Mouse (Mus musculus) skeletal muscle tissue, postnatal 0 days (tissue): ENCODE results near the gene Hist1h2bn. TPM values are rescaled to one million over a fixed set of nuclear protein-coding genes. Genes with fewer than 3 reads are reported as not detected.

Experiments
- microRNA-seq, 2 experiments: library from miRNA; unstranded; fragments of <30 nt; microRNA quantifications; one replicate each; pipeline ENCODE4; 2016
- polyA plus RNA-seq: library from polyadenylated mRNA; unstranded; fragments of >200 nt; fragmentation: Nextera tagmentation; extraction: Ambion mirVana; gene quantifications from 2 replicates; pipeline ENCODE4 v1.2.1, GENCODE M21; 2015

Gene Hist1h2bn
- 0.77 and 1.4 TPM in 2 replicates for polyA plus RNA-seq

DNA sequence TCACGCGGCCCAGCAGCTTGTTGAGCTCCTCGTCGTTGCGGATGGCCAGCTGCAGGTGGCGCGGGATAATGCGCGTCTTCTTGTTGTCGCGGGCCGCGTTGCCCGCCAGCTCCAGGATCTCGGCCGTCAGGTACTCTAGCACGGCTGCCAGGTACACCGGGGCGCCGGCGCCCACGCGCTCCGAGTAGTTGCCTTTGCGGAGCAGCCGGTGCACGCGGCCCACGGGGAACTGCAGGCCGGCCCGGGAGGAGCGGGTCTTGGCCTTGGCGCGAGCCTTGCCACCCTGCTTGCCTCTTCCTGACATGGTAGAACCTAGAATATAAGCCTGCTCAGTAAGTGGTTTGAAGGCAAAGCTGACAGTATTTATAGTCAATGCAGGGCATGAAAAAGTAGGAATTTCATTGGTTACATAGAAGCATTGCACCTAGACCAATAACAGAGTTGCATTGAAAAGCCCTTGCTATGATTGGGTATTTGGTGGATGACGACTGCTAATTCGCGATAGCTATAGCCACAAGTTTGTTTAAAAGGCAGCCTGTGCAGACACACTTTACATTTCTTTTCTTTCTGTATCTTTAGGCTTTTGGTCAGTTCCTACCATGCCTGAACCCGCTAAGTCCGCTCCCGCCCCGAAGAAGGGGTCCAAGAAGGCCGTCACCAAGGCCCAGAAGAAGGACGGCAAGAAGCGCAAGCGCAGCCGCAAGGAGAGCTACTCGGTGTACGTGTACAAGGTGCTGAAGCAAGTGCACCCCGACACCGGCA, at the start of gene Hist1h2bn, which contains the start of gene Hist1h2ak:
Gene Hist1h2bn, plus strand, starts transcription at position 600 of the 762 bp plus-strand sequence.
Gene Hist1h2ak, minus strand, starts transcription at position 304 of the 762 bp plus-strand sequence.

DNA sequence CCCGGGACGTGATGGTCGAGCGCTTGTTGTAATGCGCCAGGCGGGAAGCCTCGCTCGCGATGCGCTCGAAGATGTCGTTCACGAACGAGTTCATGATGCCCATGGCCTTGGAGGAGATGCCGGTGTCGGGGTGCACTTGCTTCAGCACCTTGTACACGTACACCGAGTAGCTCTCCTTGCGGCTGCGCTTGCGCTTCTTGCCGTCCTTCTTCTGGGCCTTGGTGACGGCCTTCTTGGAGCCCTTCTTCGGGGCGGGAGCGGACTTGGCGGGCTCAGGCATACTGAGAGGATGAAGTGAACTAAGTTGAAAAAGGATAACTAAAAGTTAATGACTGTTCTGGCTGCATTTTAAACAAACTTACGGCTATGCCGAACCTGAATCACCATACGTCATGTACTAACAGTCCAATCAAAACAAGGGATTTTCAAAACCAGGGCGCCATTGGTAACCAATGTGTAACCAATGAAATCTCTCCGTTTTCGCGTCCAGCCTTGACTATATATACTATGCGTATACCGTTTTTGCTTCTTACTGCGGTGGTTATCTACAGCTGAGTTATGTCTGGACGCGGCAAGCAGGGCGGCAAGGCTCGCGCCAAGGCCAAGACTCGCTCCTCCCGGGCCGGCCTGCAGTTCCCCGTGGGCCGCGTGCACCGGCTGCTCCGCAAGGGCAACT, 37.9 kb upstream of the Hist1h2bn start, which contains the start of the genes Hist1h2bl and Hist1h2ai:
Gene Hist1h2bl, minus strand, starts transcription at position 280 of the 676 bp plus-strand sequence.
Gene Hist1h2ai, plus strand, starts transcription at position 559 of the 676 bp plus-strand sequence.

DNA sequence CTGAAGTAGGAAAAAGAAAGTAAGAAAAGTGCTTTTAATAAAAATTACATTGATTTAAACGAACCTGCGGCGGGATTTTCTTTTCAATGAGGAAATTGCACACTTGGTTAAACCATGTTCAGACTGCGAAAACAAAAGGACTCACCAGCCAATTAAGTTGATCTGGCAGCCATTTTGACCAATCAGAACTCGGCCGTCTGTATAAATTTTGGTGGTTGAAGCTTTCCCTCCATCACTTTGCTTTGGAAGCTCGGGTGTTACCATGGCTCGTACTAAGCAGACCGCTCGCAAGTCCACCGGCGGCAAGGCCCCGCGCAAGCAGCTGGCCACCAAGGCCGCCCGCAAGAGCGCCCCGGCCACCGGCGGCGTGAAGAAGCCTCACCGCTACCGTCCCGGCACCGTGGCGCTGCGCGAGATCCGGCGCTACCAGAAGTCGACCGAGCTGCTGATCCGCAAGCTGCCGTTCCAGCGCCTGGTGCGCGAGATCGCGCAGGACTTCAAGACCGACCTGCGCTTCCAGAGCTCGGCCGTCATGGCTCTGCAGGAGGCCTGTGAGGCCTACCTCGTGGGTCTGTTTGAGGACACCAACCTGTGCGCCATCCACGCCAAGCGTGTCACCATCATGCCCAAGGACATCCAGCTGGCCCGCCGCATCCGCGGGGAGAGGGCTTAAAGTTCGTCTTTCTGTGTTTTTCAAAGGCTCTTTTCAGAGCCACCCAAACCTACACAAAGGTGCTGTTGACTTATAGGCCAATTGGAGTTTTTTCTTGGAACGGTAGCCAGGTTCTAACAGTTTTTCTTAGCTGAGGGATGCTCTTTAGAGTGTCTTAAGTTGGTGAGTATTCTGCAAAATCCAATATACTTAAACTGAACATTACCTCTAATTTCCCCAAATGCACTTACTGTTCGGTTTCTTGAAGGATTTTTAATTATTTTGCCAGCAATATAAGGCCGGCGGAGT, 36.2 kb upstream of the Hist1h2bn start, which contains the start of gene Hist1h3h:
Gene Hist1h3h, plus strand, starts transcription at position 263 of the 961 bp plus-strand sequence.

GRCm38 (mm10) chr13:21721757-21722372, 32.1 kb upstream of the Hist1h2bn start, which contains the start of gene Hist1h2bm:
Gene Hist1h2bm, plus strand, starts transcription at chr13:21722044.

GRCm38 (mm10) chr13:21734906-21735767, 18.8 kb upstream of the Hist1h2bn start, which contains the start of gene Hist1h4j:
Gene Hist1h4j, plus strand, starts transcription at chr13:21735064.

GRCm38 (mm10) chr13:21750159-21751017, 3.5 kb upstream of the Hist1h2bn start, which contains the start of gene Hist1h4k:
Gene Hist1h4k, minus strand, starts transcription at chr13:21750505.

GRCm38 (mm10) chr13:21779767-21780731, 26.1 kb downstream of the Hist1h2bn start, which contains the start of gene Hist1h1b:
Gene Hist1h1b, minus strand, starts transcription at chr13:21780625.

DNA sequence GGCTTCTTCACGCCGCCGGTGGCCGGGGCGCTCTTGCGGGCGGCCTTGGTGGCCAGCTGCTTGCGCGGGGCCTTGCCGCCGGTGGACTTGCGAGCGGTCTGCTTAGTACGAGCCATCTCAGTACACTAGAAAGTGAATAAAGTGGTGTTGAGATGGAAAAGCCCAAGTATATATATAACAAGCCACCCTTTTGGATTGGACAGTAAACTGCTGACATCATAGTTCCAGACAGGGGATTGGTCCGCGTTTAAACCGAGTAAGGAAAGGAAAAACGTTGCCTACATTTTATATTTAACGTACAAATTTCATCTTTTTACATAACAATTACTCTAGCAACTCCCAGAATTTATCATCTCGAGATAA, 29.3 kb downstream of the Hist1h2bn start, which contains the start of gene Hist1h3i:
Gene Hist1h3i, minus strand, starts transcription at position 116 of the 363 bp plus-strand sequence.

GRCm38 (mm10) chr13:21786899-21787629, 33.1 kb downstream of the Hist1h2bn start, which contains the start of the genes Hist1h2an and Hist1h2bp:
Gene Hist1h2an, minus strand, starts transcription at chr13:21787218.
Gene Hist1h2bp, plus strand, starts transcription at chr13:21787461.

Small RNAs within 50 kb of the gene (microRNA-seq; reads per million reads assigned to microRNA genes)
- gene Gm44346 = 0 reads per million in 2 experiments
- gene Gm44357 = 0 to 0.10 reads per million in 2 experiments
- 0 reads per million in 2 experiments for gene Gm44367
- 0 reads per million in 2 experiments for gene Gm44454

Other genes starting within 250 kb of the Hist1h2bn start
- 2.4 TPM in 2 replicates for gene Zkscan8, start 223.0 kb upstream of the Hist1h2bn start, polyA plus RNA-seq
- gene Olfr1366, start 211.3 kb upstream of the Hist1h2bn start, polyA plus RNA-seq = 0.10 TPM in 1 of 2 replicates, not detected in the other
- gene Olfr1535, start 194.2 kb upstream of the Hist1h2bn start, polyA plus RNA-seq = not detected in 2 replicates
- gene Olfr1364, start 172.4 kb upstream of the Hist1h2bn start, polyA plus RNA-seq = not detected in 2 replicates
- gene Olfr1362, start 140.1 kb upstream of the Hist1h2bn start, polyA plus RNA-seq = not detected in 2 replicates
- not detected in 2 replicates for gene Olfr11, start 111.6 kb upstream of the Hist1h2bn start, polyA plus RNA-seq
- not detected in 2 replicates for gene Olfr1361, start 90.7 kb upstream of the Hist1h2bn start, polyA plus RNA-seq
- gene Olfr1360, start 76.7 kb upstream of the Hist1h2bn start, polyA plus RNA-seq = not detected in 2 replicates
- not detected in 2 replicates for gene Olfr1359, start 56.0 kb upstream of the Hist1h2bn start, polyA plus RNA-seq
- gene Hist1h2bl, start 38.0 kb upstream of the Hist1h2bn start, polyA plus RNA-seq = 0.60 and 0.77 TPM in 2 replicates
- gene Hist1h2ai, start 37.7 kb upstream of the Hist1h2bn start, polyA plus RNA-seq = 5.6 and 8.3 TPM in 2 replicates
- gene Hist1h3h, start 36.5 kb upstream of the Hist1h2bn start, polyA plus RNA-seq = 1.9 and 3.5 TPM in 2 replicates
- 0.33 and 0.82 TPM in 2 replicates for gene Hist1h2bm, start 32.1 kb upstream of the Hist1h2bn start, polyA plus RNA-seq
- 0.26 and 0.30 TPM in 2 replicates for gene Hist1h4j, start 19.1 kb upstream of the Hist1h2bn start, polyA plus RNA-seq
- 1.0 TPM in 1 of 2 replicates, not detected in the other for gene Hist1h4k, start 3.6 kb upstream of the Hist1h2bn start, polyA plus RNA-seq
- 2.8 and 9.7 TPM in 2 replicates for gene Hist1h2ak, start 296 bp upstream of the Hist1h2bn start, polyA plus RNA-seq
- 5.9 and 8.9 TPM in 2 replicates for gene Hist1h1b, start 26.5 kb downstream of the Hist1h2bn start, polyA plus RNA-seq
- gene Hist1h3i, start 29.2 kb downstream of the Hist1h2bn start, polyA plus RNA-seq = 37.6 and 38.4 TPM in 2 replicates
- gene Hist1h2an, start 33.1 kb downstream of the Hist1h2bn start, polyA plus RNA-seq = 1.5 and 2.4 TPM in 2 replicates
- 0.51 and 0.69 TPM in 2 replicates for gene Hist1h2bp, start 33.3 kb downstream of the Hist1h2bn start, polyA plus RNA-seq
- gene Hist1h2bq, start 56.1 kb downstream of the Hist1h2bn start, polyA plus RNA-seq = 3.3 and 7.3 TPM in 2 replicates
- not detected in 2 replicates for gene Hist1h2ao, start 56.3 kb downstream of the Hist1h2bn start, polyA plus RNA-seq
- not detected in 2 replicates for gene Hist1h4m, start 57.6 kb downstream of the Hist1h2bn start, polyA plus RNA-seq
- gene Hist1h4n, start 78.1 kb downstream of the Hist1h2bn start, polyA plus RNA-seq = 2.6 and 3.1 TPM in 2 replicates
- 1,124 and 1,146 TPM in 2 replicates for gene Hist1h2ap, start 79.4 kb downstream of the Hist1h2bn start, polyA plus RNA-seq
- 2.9 and 6.3 TPM in 2 replicates for gene Hist1h2br, start 79.6 kb downstream of the Hist1h2bn start, polyA plus RNA-seq
- 0.83 and 1.1 TPM in 2 replicates for gene Zfp184, start 191.0 kb downstream of the Hist1h2bn start, polyA plus RNA-seq
- 0.04 TPM in 1 of 2 replicates, not detected in the other for gene Pom121l2, start 227.1 kb downstream of the Hist1h2bn start, polyA plus RNA-seq